Mouse (Mus musculus) kidney, adult 2 months (tissue): ENCODE measurements around the gene B3gnt9.

ENCODE experiments used
- CTCF ChIP-seq: fragments of 200-500 bp; conservative IDR thresholded peaks from 2 replicates; pipeline ENCODE4 v1.5.1; 2011; ENCODE audit warnings: low read depth, mild to moderate bottlenecking, control low read depth, low read length, moderate library complexity, mixed read lengths; ENCODE audit not compliant: insufficient read depth, insufficient read length
- POLR2A ChIP-seq: fragments of 200-500 bp; IDR thresholded peaks from one replicate; pipeline ENCODE4 v1.6.1; 2011; ENCODE audit warnings: low read depth, low read length, control low read depth

- TF ChIP-seq POLR2A: no peak
- TF ChIP-seq CTCF: no peak
Observed at GRCm38 (mm10) chr8:105223850-105224249, 31.1 kb downstream of the B3gnt9 start.
